In the genomic region with DNA sequence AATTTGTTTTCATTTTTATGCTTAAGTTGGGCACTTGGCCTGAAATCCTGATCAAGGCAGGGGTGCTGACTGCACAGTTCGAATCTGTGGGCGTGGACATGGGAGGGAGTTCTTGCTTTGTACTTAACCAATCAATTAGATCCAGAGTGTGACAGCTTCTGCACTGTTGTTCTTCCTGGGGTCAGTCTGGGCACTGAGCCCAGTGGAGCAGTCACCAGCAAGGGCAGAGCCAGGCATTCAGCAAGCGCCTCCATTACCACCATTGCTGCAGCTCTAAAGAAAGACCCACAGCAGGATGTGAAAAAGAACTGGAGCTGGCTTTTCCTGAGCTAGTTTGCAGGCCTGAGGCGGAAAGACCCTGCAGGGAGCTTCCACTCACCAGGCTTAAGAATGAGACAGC, we compare ENCODE assay signal across 9 mouse cellular contexts. TPM values are rescaled to one million over a fixed set of nuclear protein-coding genes. Genes with fewer than 3 reads are reported as not detected.
A peak's percentile ranks its signal among the peaks of the same experiment; 100 is the strongest.
DNase-seq lines count a peak whose midpoint lies in the region; ATAC-seq and TF ChIP-seq lines count a peak whose summit lies in the region.
"Had no signal": no experiment of that assay in that cellular context is flagged by ENCODE, and none has a peak within 500 bp of the region (broad histone marks: within the 10 kb centered on the region; RNA-seq: fewer than 3 reads in every experiment).

No protein-coding gene starts in this region.

- DNase-seq in frontal cortex, postnatal 25 days (ENCODE audit: low spot score in 2 of 2): no peak
- peak; percentile 72 for DNase-seq in brain, adult 2 months (ENCODE audit: low read depth, low spot score)
- peak; percentile 66 for DNase-seq in heart, postnatal 4 days
- DNase-seq in layer of hippocampus, adult 2 months (ENCODE audit: low spot score in 2 of 2): peak; percentile 25 to 52
- peak; percentile 87 for DNase-seq in midbrain, embryonic 11.5 days (ENCODE audit: low spot score, missing footprints)
- DNase-seq in urinary bladder, postnatal 4 days (ENCODE audit: low spot score in 2 of 2): no peak
- DNase-seq in frontal cortex, adult 2 months (ENCODE audit: extremely low spot score in 1 of 2, low spot score in 1 of 2): no peak

- H3K4me1 ChIP-seq in midbrain, embryonic 11.5 days (ENCODE audit: control insufficient read depth, insufficient read depth, low read length): no peaks in the 10 kb centered on the region

- H3K4me3 ChIP-seq in layer of hippocampus, adult 2 months: no peak overlapping the region
- H3K4me3 ChIP-seq in midbrain, embryonic 11.5 days (ENCODE audit: low read depth, low read length): no peak overlapping the region

- H3K36me3 ChIP-seq in midbrain, embryonic 11.5 days (ENCODE audit: control insufficient read depth, insufficient read depth, low read length): no peaks in the 10 kb centered on the region

- H3K27ac ChIP-seq in layer of hippocampus, adult 2 months: peak overlapping the region; percentile 59; the same call in 1 of the 2 replicates
- H3K27ac ChIP-seq in midbrain, embryonic 11.5 days (ENCODE audit: low read depth, low read length): no peak overlapping the region

- WGBS in midbrain, embryonic 11.5 days: 23% methylated on average over 4 of the region's 4 CpGs

- H3K9me3 ChIP-seq in midbrain, embryonic 11.5 days (ENCODE audit: control insufficient read depth, low read length): no peaks in the 10 kb centered on the region

- no peak overlapping the region for H3K4me2 ChIP-seq in midbrain, embryonic 11.5 days

- ATAC-seq in frontal cortex, adult (ENCODE audit: low TSS enrichment): peak; percentile 34; the same call in 1 of the 2 replicates
- peak; percentile 63; the same call in 1 of the 2 replicates for ATAC-seq in midbrain, embryonic 11.5 days (ENCODE audit: low FRiP score)

- H3K27me3 ChIP-seq in midbrain, embryonic 11.5 days (ENCODE audit: control insufficient read depth, insufficient read depth, low read length): no peaks in the 10 kb centered on the region

- no peak for TF ChIP-seq CTCF in layer of hippocampus, adult 2 months (conservative IDR thresholded peaks at IDR 0.05)

- H3K9ac ChIP-seq in midbrain, embryonic 11.5 days (ENCODE audit: low read length): no peak overlapping the region

RNA-seq across cellular contexts. Expression of a gene that starts 38.0 kb away (rescaled TPM):
- total RNA-seq in heart, postnatal 4 days (2021): 10 to 100 TPM; 26.7 to 31.2 TPM
- 10 to 100 TPM; 13.4 to 13.6 TPM for total RNA-seq in layer of hippocampus, adult 2 months (2021)
- 3.1 and 3.4 TPM in 2 replicates for polyA plus RNA-seq in midbrain, embryonic 11.5 days (2014; fragmentation: Nextera tagmentation; extraction: Ambion mirVana)
- 12.3 and 12.7 TPM in 2 replicates for polyA plus RNA-seq in frontal cortex, adult 2 months (2012; rRNA removed)
- total RNA-seq: neutrophil, adult 5-6 weeks had no signal

RNA-seq across cellular contexts. Expression of a gene that starts 48.9 kb away (rescaled TPM):
- 10 to 100 TPM; 16.0 to 18.5 TPM for total RNA-seq in heart, postnatal 4 days (2021)
- total RNA-seq in layer of hippocampus, adult 2 months (2021): 10 to 100 TPM; 13.4 to 13.7 TPM
- 12.3 and 14.0 TPM in 2 replicates for polyA plus RNA-seq in midbrain, embryonic 11.5 days (2014; fragmentation: Nextera tagmentation; extraction: Ambion mirVana)
- polyA plus RNA-seq in frontal cortex, adult 2 months (2012; rRNA removed): 16.2 and 17.7 TPM in 2 replicates

RNA-seq across cellular contexts. Expression of a gene that starts 56.9 kb away (rescaled TPM):
- 10 to 100 TPM; 48.6 to 69.8 TPM for total RNA-seq in heart, postnatal 4 days (2021)
- not detected for total RNA-seq in layer of hippocampus, adult 2 months (2021)
- polyA plus RNA-seq in midbrain, embryonic 11.5 days (2014; fragmentation: Nextera tagmentation; extraction: Ambion mirVana): not detected in 2 replicates
- 0.04 TPM in 1 of 2 replicates, not detected in the other for polyA plus RNA-seq in frontal cortex, adult 2 months (2012; rRNA removed)
- total RNA-seq: neutrophil, adult 5-6 weeks had no signal

RNA-seq across cellular contexts. Expression of a gene that starts 59.4 kb away (rescaled TPM):
- total RNA-seq in heart, postnatal 4 days (2021): 100 to 1,000 TPM; 151 to 159 TPM
- 10 to 100 TPM in 1 of 2 experiments, 1 to 10 TPM in 1; 6.8 to 10.3 TPM for total RNA-seq in layer of hippocampus, adult 2 months (2021)
- polyA plus RNA-seq in midbrain, embryonic 11.5 days (2014; fragmentation: Nextera tagmentation; extraction: Ambion mirVana): 6.0 TPM in 2 replicates
- polyA plus RNA-seq in frontal cortex, adult 2 months (2012; rRNA removed): 9.5 and 11.5 TPM in 2 replicates

Comparison
In these comparisons a context has a peak if more than half of its experiments do, and no peak if none do; other contexts are left out.
1. DNase-seq: peak in brain, adult 2 months (single experiment), heart, postnatal 4 days (single experiment), layer of hippocampus, adult 2 months (2 of 2) and midbrain, embryonic 11.5 days (single experiment); none in frontal cortex, postnatal 25 days (0 of 2), urinary bladder, postnatal 4 days (0 of 2) and frontal cortex, adult 2 months (0 of 2).
2. RNA of a gene that starts 56.9 kb away (total RNA-seq): 48.6 to 69.8 TPM in heart, postnatal 4 days; not detected in layer of hippocampus, adult 2 months; every median in the first group is over 10 times any median in the second.